Mouse (Mus musculus) heart, embryonic 12.5 days (tissue): ENCODE results near the gene Slc35c1. TPM values are rescaled to one million over a fixed set of nuclear protein-coding genes. Genes with fewer than 3 reads are reported as not detected.

ENCODE experiments used
- polyA plus RNA-seq: library from polyadenylated mRNA; unstranded; fragments of >200 nt; fragmentation: Nextera tagmentation; extraction: Ambion mirVana; gene quantifications from 2 replicates; pipeline ENCODE4 v1.2.1, GENCODE M21; 2016

The Slc35c1 gene
- polyA plus RNA-seq, 1 experiment from 2014 or later, result 10.1 TPM

Other genes with a start within 250 kb of the Slc35c1 start
- gene Pex16, start 85.9 kb downstream of the Slc35c1 start, polyA plus RNA-seq, result 14.1 and 16.0 TPM in 2 replicates
- gene Large2, start 85.7 kb downstream of the Slc35c1 start, polyA plus RNA-seq, result 1.2 and 1.8 TPM in 2 replicates
- 1.2 and 1.7 TPM in 2 replicates for gene 1700029I15Rik, start 78.0 kb downstream of the Slc35c1 start, polyA plus RNA-seq
- gene Mapk8ip1, start 59.3 kb downstream of the Slc35c1 start, polyA plus RNA-seq, result 6.8 and 7.9 TPM in 2 replicates
- 28.0 and 30.1 TPM in 2 replicates for gene Cry2, start 26.5 kb downstream of the Slc35c1 start, polyA plus RNA-seq
- 1.3 and 1.6 TPM in 2 replicates for gene Chst1, start 139.2 kb upstream of the Slc35c1 start, polyA plus RNA-seq